Mouse (Mus musculus) CH12.LX (cell line): Measurements from ENCODE around the gene Fam227a. TPM values are rescaled to one million over a fixed set of nuclear protein-coding genes. Genes with fewer than 3 reads are reported as not detected.
A peak's percentile ranks its signal among the peaks of the same experiment; 100 is the strongest.

Experiments used
- DNase-seq: peaks from one replicate; pipeline ENCODE4 v3.0.0-alpha.2; 2013; ENCODE audit errors: extremely low read depth
- H3K27ac ChIP-seq: 2 replicates; pipeline ENCODE4 v1.5.1; 2012; ENCODE audit warnings: low read depth, mild to moderate bottlenecking, control low read depth, moderate library complexity; ENCODE audit not compliant: insufficient read depth
- H3K27me3 ChIP-seq: replicated peaks from 2 replicates; pipeline ENCODE3; 2012; ENCODE audit warnings: inconsistent platforms
- H3K36me3 ChIP-seq, 2 experiments: replicated peaks in 1 of 2; 2 replicates each; pipeline versions ENCODE3 to v1.6.1; 2012; ENCODE audit warnings: inconsistent platforms in 1 of 2, low read length in 1 of 2, mild to moderate bottlenecking in 1 of 2, mixed read lengths in 1 of 2, moderate library complexity in 1 of 2; ENCODE audit not compliant: control insufficient read depth in 1 of 2, insufficient read depth in 1 of 2
- H3K4me1 ChIP-seq, 2 experiments: 2 replicates each; pipeline ENCODE4 v1.6.1; 2012; ENCODE audit warnings: inconsistent platforms in 1 of 2, moderate library complexity in 1 of 2; ENCODE audit not compliant: insufficient read depth in 2 of 2, control insufficient read depth in 1 of 2
- H3K4me2 ChIP-seq: 2 replicates; pipeline ENCODE4 v1.6.1; 2012; ENCODE audit warnings: low read depth, mild to moderate bottlenecking, control low read depth; ENCODE audit not compliant: poor library complexity, insufficient read depth, severe bottlenecking
- H3K4me3 ChIP-seq, 3 experiments: fragments of 150-350 bp in 1 of 3; sonication (generic) in 1 of 3; replicated peaks in 1 of 3; 2 replicates each; pipeline versions ENCODE3 to v1.5.1; 2011 to 2012; ENCODE audit warnings: low read depth in 2 of 3, low read length in 2 of 3, mild to moderate bottlenecking in 2 of 3, moderate library complexity in 2 of 3, control low read depth in 1 of 3, improper control_type of control experiment in 1 of 3, inconsistent platforms in 1 of 3, mixed read lengths in 1 of 3; ENCODE audit not compliant: poor library complexity in 1 of 3
- H3K79me2 ChIP-seq: replicated peaks from 2 replicates; pipeline ENCODE4 v1.6.1; 2012; ENCODE audit warnings: mild to moderate bottlenecking, moderate library complexity; ENCODE audit not compliant: control insufficient read depth, poor library complexity, insufficient read depth, severe bottlenecking; ENCODE audit errors: extremely low read depth
- H3K9ac ChIP-seq: 2 replicates; pipeline ENCODE4 v1.6.1; 2012; ENCODE audit warnings: low read depth, mild to moderate bottlenecking, control low read depth, moderate library complexity; ENCODE audit not compliant: insufficient read depth
- H3K9me3 ChIP-seq: replicated peaks from 2 replicates; pipeline ENCODE3; 2012; ENCODE audit warnings: low read length, inconsistent platforms, mixed read lengths
- BHLHE40 ChIP-seq: IDR thresholded peaks from 2 replicates; pipeline ENCODE4 v1.6.1; 2011; ENCODE audit warnings: mild to moderate bottlenecking, low read depth, low read length, improper control_type of control experiment
- CHD2 ChIP-seq: IDR thresholded peaks from 2 replicates; pipeline ENCODE4 v1.6.1; 2011; ENCODE audit warnings: low read length, improper control_type of control experiment
- CTCF ChIP-seq, 2 experiments: IDR thresholded peaks in 1 of 2; conservative IDR thresholded peaks in 1 of 2; 2 replicates each; pipeline ENCODE4 v1.5.1; 2011 to 2012; ENCODE audit warnings: low read depth in 2 of 2, low read length in 2 of 2, improper control_type of control experiment in 1 of 2, inconsistent platforms in 1 of 2, mild to moderate bottlenecking in 1 of 2, moderate library complexity in 1 of 2
- E2F4 ChIP-seq: IDR thresholded peaks from 2 replicates; pipeline ENCODE4 v1.6.1; 2011; ENCODE audit warnings: low read depth, low read length, improper control_type of control experiment; ENCODE audit not compliant: insufficient replicate concordance
- ELF1 ChIP-seq: IDR thresholded peaks from 2 replicates; pipeline ENCODE4 v1.6.1; 2014; ENCODE audit warnings: low read depth, mild to moderate bottlenecking, inconsistent platforms, low read length, improper control_type of control experiment
- EP300 ChIP-seq: IDR thresholded peaks from 2 replicates; pipeline ENCODE4 v1.6.1; 2011; ENCODE audit warnings: low read length, improper control_type of control experiment
- IRF4 ChIP-seq: IDR thresholded peaks from 2 replicates; pipeline ENCODE4 v1.6.1; 2014; ENCODE audit warnings: low read depth, mild to moderate bottlenecking, inconsistent platforms, low read length, improper control_type of control experiment
- JUND ChIP-seq: conservative IDR thresholded peaks from 2 replicates; pipeline ENCODE4 v1.6.1; 2011; ENCODE audit warnings: low read depth, low read length, improper control_type of control experiment
- MAFK ChIP-seq: IDR thresholded peaks from 2 replicates; pipeline ENCODE4 v1.6.1; 2011; ENCODE audit warnings: low read length, improper control_type of control experiment; ENCODE audit not compliant: insufficient replicate concordance
- MAZ ChIP-seq: IDR thresholded peaks from 2 replicates; pipeline ENCODE4 v1.6.1; 2012; ENCODE audit warnings: low read depth, mild to moderate bottlenecking, inconsistent platforms, low read length, improper control_type of control experiment, moderate library complexity
- MEF2A ChIP-seq: IDR thresholded peaks from 2 replicates; pipeline ENCODE4 v1.6.1; 2014; ENCODE audit warnings: low read depth, mild to moderate bottlenecking, inconsistent platforms, low read length, improper control_type of control experiment, borderline replicate concordance
- MYC ChIP-seq: IDR thresholded peaks from 2 replicates; pipeline ENCODE4 v1.6.1; 2011; ENCODE audit warnings: low read depth, mild to moderate bottlenecking, improper control_type of control experiment, low read length
- PAX5 ChIP-seq: IDR thresholded peaks from 2 replicates; pipeline ENCODE4 v1.6.1; 2012; ENCODE audit warnings: low read length, inconsistent platforms, mixed read lengths
- POLR2A ChIP-seq: IDR thresholded peaks from 2 replicates; pipeline ENCODE4 v1.6.1; 2011; ENCODE audit warnings: low read depth, mild to moderate bottlenecking, improper control_type of control experiment, low read length
- POLR2AphosphoS2 ChIP-seq: IDR thresholded peaks from 2 replicates; pipeline ENCODE4 v1.6.1; 2011; ENCODE audit warnings: low read depth, low read length, improper control_type of control experiment
- RAD21 ChIP-seq: IDR thresholded peaks from 2 replicates; pipeline ENCODE4 v1.6.1; 2011; ENCODE audit warnings: low read depth, mild to moderate bottlenecking, low read length, improper control_type of control experiment, moderate library complexity
- RCOR1 ChIP-seq: conservative IDR thresholded peaks from 2 replicates; pipeline ENCODE4 v1.6.1; 2012; ENCODE audit warnings: low read depth, mild to moderate bottlenecking, inconsistent platforms, low read length, improper control_type of control experiment
- TBP ChIP-seq: conservative IDR thresholded peaks from 2 replicates; pipeline ENCODE4 v1.6.1; 2011; ENCODE audit warnings: low read depth, low read length, improper control_type of control experiment
- USF1 ChIP-seq: IDR thresholded peaks from 2 replicates; pipeline ENCODE4 v1.6.1; 2014; ENCODE audit warnings: low read depth, mild to moderate bottlenecking, inconsistent platforms, low read length, improper control_type of control experiment
- ZC3H11A ChIP-seq: IDR thresholded peaks from 2 replicates; pipeline ENCODE4 v1.6.1; 2012; ENCODE audit warnings: low read depth, mild to moderate bottlenecking, inconsistent platforms, low read length, improper control_type of control experiment
- ZKSCAN1 ChIP-seq: IDR thresholded peaks from 2 replicates; pipeline ENCODE4 v1.6.1; 2012; ENCODE audit warnings: low read depth, inconsistent platforms, low read length, improper control_type of control experiment, borderline replicate concordance
- ZMIZ1 ChIP-seq: IDR thresholded peaks from 2 replicates; pipeline ENCODE4 v1.6.1; 2012; ENCODE audit warnings: low read depth, mild to moderate bottlenecking, inconsistent platforms, low read length, improper control_type of control experiment
- dilution Hi-C: fragments of 300-500 bp; cut with MboI; formaldehyde crosslinking; loops from 2 replicates; pipeline ENCODE4 v1.14.3; 2020; ENCODE audit warnings: low sequenced_read_pairs; ENCODE audit not compliant: extremely low pct_unique_long_range_greater_than_20kb, extremely low pct_ligation_motif_present
- in situ Hi-C: fragments of 300-500 bp; cut with MboI; formaldehyde crosslinking; loops from 3 replicates; pipeline ENCODE4 v1.14.3; 2019; ENCODE audit warnings: low sequenced_read_pairs, low pct_ligation_motif_present, low pct_unique_long_range_greater_than_20kb, mixed read lengths
- polyA plus RNA-seq: library from polyadenylated mRNA; unstranded; fragments of >175 nt; gene quantifications from 2 replicates; pipeline ENCODE4 v1.2.1, GENCODE M21; 2012; ENCODE audit warnings: low read depth; ENCODE audit not compliant: insufficient read length
- total RNA-seq, 2 experiments: library from RNA; depleted of rRNA; stranded (reverse); fragments of 300-350 nt in 1 of 2; fragments of >200 nt in 1 of 2; gene quantifications; 2 replicates each; pipeline ENCODE4 v1.2.3; 2012 to 2014

Fam227a gene
- total and polyA plus RNA-seq, 3 experiments = 0.20 to 0.48 (median 0.42) TPM

DNA sequence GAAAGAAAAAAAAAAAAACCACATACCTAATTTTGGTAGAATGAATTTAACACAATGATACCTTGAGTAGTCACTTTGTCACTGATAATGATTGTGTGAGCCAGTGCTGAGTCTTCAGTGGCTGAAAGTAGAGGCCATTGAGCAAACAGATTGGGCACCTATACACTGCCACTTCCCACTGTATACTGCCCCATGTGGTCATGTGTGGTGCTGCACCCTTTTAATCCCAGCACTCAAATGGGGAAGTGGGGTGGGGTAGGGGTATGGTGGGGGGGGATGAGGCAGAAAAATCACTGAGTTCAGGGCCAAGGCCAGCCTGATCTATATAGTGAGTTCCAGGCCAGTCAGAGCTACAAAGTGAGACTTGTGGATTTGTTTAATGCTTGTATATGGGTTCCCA, 8.2 kb downstream of the Fam227a start:
- no peaks in the 10 kb centered on the region for H3K36me3 ChIP-seq
- peak; percentile 58 for DNase-seq
- no peak overlapping the region for H3K4me3 ChIP-seq
- peaks cover 0 to 3% of the 10 kb centered on the region in 2 experiments; a peak in 1 of 4 replicates for H3K4me1 ChIP-seq
- in situ Hi-C loops = no loop called here
- H3K27me3 ChIP-seq = no peaks in the 10 kb centered on the region
- H3K9me3 ChIP-seq = no peaks in the 10 kb centered on the region
- no peak overlapping the region for H3K9ac ChIP-seq
- TF ChIP-seq MEF2A = no peak
- 0 out of 2 replicates have a peak, but pooled peaks have one; percentile 27 for TF ChIP-seq ELF1
- peak; percentile 11 for TF ChIP-seq RAD21
- peak; percentile 37 to 65; a peak in 3 of 4 replicates for TF ChIP-seq CTCF (conservative IDR thresholded peaks at IDR 0.05 in 1 of 2, IDR thresholded peaks at IDR 0.05 in 1 of 2; ENCODE audit: low read depth in 2 of 2, low read length in 2 of 2)
- H3K4me2 ChIP-seq = no peak overlapping the region
- no peak overlapping the region for H3K27ac ChIP-seq
- dilution Hi-C loops = no loop called here
- H3K79me2 ChIP-seq = no peaks in the 10 kb centered on the region

DNA sequence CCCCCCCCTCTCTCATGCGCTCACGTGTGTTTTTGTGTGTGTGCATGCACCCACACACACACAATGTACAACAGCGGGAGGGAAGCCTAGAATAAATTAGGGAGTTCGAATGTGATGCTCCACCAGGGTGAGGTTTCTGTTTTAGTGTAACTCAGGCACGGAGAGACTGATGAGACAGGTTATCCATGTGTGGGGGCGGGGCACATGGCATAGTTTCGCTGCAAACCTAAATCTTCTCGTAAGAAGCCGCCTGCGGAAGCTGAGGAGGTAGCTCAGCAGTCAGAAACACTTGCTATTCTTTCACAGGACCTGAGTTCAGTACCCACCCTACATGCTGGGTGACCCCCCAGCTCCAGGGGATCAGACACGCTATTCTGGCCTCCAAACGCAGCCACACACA, 10.6 kb downstream of the Fam227a start:
- no peak overlapping the region for H3K9ac ChIP-seq
- dilution Hi-C loops (no loop called here), in situ Hi-C loops (no loop called here)
- no peaks in the 10 kb centered on the region for H3K36me3 ChIP-seq
- H3K4me2 ChIP-seq = no peak overlapping the region
- H3K27ac ChIP-seq = no peak overlapping the region
- no peak for DNase-seq
- TF ChIP-seq ZMIZ1 (no peak), PAX5 (no peak), E2F4 (no peak), RCOR1 (no peak), CHD2 (no peak)
- no peaks in the 10 kb centered on the region for H3K4me1 ChIP-seq
- no peaks in the 10 kb centered on the region for H3K27me3 ChIP-seq
- H3K4me3 ChIP-seq = no peak overlapping the region
- no peaks in the 10 kb centered on the region for H3K9me3 ChIP-seq
- no peaks in the 10 kb centered on the region for H3K79me2 ChIP-seq

DNA sequence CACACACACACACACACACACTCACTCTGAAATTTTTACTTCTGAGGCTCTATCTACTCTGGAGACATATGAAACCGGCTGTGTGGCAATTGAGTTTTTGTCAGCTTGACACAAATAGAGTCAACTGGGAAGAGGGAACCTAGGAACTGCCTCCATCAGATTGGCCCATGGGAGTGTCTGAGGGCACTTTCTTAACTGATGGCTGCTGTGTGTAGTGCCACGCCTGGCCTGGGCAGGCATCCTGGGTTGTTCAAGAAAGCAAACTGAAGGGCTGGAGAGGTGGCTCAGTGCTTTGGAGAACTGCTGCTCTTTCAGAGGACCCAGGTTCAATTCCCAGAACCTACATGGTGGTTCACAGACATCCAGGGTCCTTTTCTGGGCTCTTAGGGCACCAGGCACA, 13.3 kb downstream of the Fam227a start:
- Histone ChIP-seq H3K4me1 (0 out of 4 replicates have a peak, but pooled peaks cover 0 to 3% of the 10 kb centered on the region in 2 experiments), H3K36me3 (no peaks in the 10 kb centered on the region), H3K27me3 (no peaks in the 10 kb centered on the region), H3K4me2 (no peak overlapping the region), H3K9me3 (no peaks in the 10 kb centered on the region), H3K9ac (no peak overlapping the region), H3K27ac (no peak overlapping the region), H3K79me2 (no peaks in the 10 kb centered on the region), H3K4me3 (no peak overlapping the region)
- no peak for DNase-seq
- dilution Hi-C loops (no loop called here), in situ Hi-C loops (no loop called here)
- TF ChIP-seq RAD21 (no peak), ZKSCAN1 (no peak), POLR2AphosphoS2 (no peak), EP300 (no peak), USF1 (no peak), MAZ (no peak), MAFK (no peak), MYC (no peak), ZC3H11A (no peak), JUND (no peak), POLR2A (no peak), TBP (no peak), IRF4 (no peak), ELF1 (no peak), CHD2 (no peak), BHLHE40 (no peak)
